Mouse (Mus musculus): ENCODE measurements around the gene Klra6. TPM values are rescaled to one million over a fixed set of nuclear protein-coding genes. Genes with fewer than 3 reads are reported as not detected.
"Not testable (repeated sequence)": the region's sequence is repeated elsewhere in the genome, so short reads cannot be mapped to it uniquely, and the experiment has no call there.

Klra6 gene
- polyA plus RNA-seq (2011; ENCODE audit: insufficient read depth, insufficient read length, low read depth, missing spikeins), result not detected in 2 replicates

DNA sequence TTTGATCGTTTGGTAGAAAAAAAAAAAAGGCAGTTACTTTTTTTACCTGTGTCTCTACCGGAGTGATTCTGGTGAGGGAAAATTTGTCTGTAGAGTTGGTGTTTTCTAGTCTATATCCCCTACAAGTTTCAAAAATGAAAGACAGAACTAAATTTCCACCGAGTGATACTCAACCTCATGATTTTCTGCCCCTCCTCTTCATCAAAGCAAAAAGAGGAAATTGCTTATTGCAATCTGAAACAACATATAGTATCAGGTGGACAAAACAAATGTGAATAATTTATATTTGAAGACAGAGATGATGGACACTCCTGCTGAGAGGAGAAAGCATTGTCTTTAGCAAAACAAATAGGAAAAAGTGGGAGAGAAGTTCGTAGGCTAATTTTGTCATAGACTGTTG is at the start of gene Klra6:
Gene Klra6, minus strand, starts transcription at position 101 of the 400 bp plus-strand sequence.
- Histone ChIP-seq H3K27ac (ENCODE audit: insufficient read depth, low read length) (no peak within 1 kb of the TSS), H3K4me1 (ENCODE audit: control insufficient read depth, insufficient read depth, low read length) (no peaks in the 10 kb centered on the region), H3K27me3 (ENCODE audit: control insufficient read depth, insufficient read depth, low read length, poor library complexity, severe bottlenecking) (no peaks in the 10 kb centered on the region), H3K9me3 (replicated peaks; ENCODE audit: control insufficient read depth, insufficient read depth, low read length, poor library complexity, severe bottlenecking) (no peaks in the 10 kb centered on the region), H3K36me3 (ENCODE audit: control insufficient read depth, insufficient read depth, low read length, poor library complexity, severe bottlenecking) (no peaks in the 10 kb centered on the region), H3K9ac (ENCODE audit: low read depth, poor library complexity, severe bottlenecking) (no peak within 1 kb of the TSS), H3K4me3 (ENCODE audit: low read depth, low read length) (no peak within 1 kb of the TSS)
- TF ChIP-seq CTCF (IDR thresholded peaks at IDR 0.05; ENCODE audit: low read depth, low read length) (no peak), EP300 (IDR thresholded peaks at IDR 0.05; ENCODE audit: insufficient read depth, low read depth, low read length) (no peak), POLR2A (IDR thresholded peaks at IDR 0.05; ENCODE audit: insufficient read depth, low read length) (no peak)

- not testable (repeated sequence) for H3K27me3 ChIP-seq (ENCODE audit: control insufficient read depth, insufficient read depth, low read length, poor library complexity, severe bottlenecking); H3K9ac ChIP-seq (ENCODE audit: low read depth, poor library complexity, severe bottlenecking); H3K4me3 ChIP-seq (ENCODE audit: low read depth, low read length); H3K27ac ChIP-seq (ENCODE audit: insufficient read depth, low read length); H3K9me3 ChIP-seq (replicated peaks; ENCODE audit: control insufficient read depth, insufficient read depth, low read length, poor library complexity, severe bottlenecking); H3K36me3 ChIP-seq (ENCODE audit: control insufficient read depth, insufficient read depth, low read length, poor library complexity, severe bottlenecking); H3K4me1 ChIP-seq (ENCODE audit: control insufficient read depth, insufficient read depth, low read length)
Observed at GRCm38 (mm10) chr6:130067171-130067570, 40.4 kb upstream of the Klra6 start, which contains the start of gene Klra4. Gene Klra4, minus strand, starts transcription at chr6:130067271.

DNA sequence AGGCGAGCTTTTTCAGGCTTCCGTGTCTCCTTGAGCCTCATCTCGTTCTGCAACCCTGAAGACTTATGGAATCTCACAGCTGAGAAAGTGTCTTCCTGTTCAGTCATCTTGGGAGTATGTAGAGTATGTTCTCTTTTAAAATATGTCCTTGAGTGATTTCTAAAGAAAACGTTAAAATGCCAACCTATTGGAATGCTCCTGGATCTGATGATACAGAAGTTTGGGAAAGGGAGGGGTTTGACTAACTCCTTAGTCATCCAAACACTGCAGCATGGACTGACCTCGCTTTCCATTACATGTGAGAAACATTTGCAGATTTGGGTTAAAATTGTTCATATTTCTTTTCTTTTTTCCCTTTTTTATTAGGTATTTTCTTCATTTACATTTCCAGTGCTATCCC is 38.4 kb upstream of the Klra6 start:
- H3K4me3 ChIP-seq (ENCODE audit: low read depth, low read length), result no peak overlapping the region
- no peaks in the 10 kb centered on the region for H3K4me1 ChIP-seq (ENCODE audit: control insufficient read depth, insufficient read depth, low read length)

DNA sequence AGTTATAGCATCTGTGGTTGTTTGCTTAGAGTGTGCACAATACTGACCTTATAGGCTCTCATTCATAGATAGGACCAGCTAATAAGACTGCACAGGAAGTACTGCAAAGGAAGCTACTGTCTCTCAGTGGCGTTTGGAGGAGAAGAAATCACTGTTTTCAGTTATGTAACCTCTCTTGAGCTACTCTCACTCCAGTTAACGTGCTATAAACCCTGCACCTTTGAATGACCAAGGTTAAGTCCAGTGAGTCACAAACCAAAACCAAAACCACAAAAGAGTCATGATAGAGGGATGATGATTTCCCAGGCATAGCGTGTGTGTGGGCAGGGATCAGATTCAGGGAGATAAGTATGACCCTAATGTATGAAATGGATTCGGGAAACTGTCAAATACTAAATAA is 8.4 kb upstream of the Klra6 start:
- not testable (repeated sequence) for H3K4me3 ChIP-seq (ENCODE audit: low read depth, low read length); H3K36me3 ChIP-seq (ENCODE audit: control insufficient read depth, insufficient read depth, low read length, poor library complexity, severe bottlenecking); H3K9ac ChIP-seq (ENCODE audit: low read depth, poor library complexity, severe bottlenecking); H3K27me3 ChIP-seq (ENCODE audit: control insufficient read depth, insufficient read depth, low read length, poor library complexity, severe bottlenecking); H3K4me1 ChIP-seq (ENCODE audit: control insufficient read depth, insufficient read depth, low read length); H3K27ac ChIP-seq (ENCODE audit: insufficient read depth, low read length); H3K9me3 ChIP-seq (replicated peaks; ENCODE audit: control insufficient read depth, insufficient read depth, low read length, poor library complexity, severe bottlenecking)

More for the DNA sequence above, 38.4 kb upstream of the Klra6 start:
- no peak overlapping the region for H3K27ac ChIP-seq (ENCODE audit: insufficient read depth, low read length)
- no peaks in the 10 kb centered on the region for H3K27me3 ChIP-seq (ENCODE audit: control insufficient read depth, insufficient read depth, low read length, poor library complexity, severe bottlenecking)
- H3K36me3 ChIP-seq (ENCODE audit: control insufficient read depth, insufficient read depth, low read length, poor library complexity, severe bottlenecking), result no peaks in the 10 kb centered on the region
- H3K9me3 ChIP-seq (replicated peaks; ENCODE audit: control insufficient read depth, insufficient read depth, low read length, poor library complexity, severe bottlenecking), result no peaks in the 10 kb centered on the region
- no peak overlapping the region for H3K9ac ChIP-seq (ENCODE audit: low read depth, poor library complexity, severe bottlenecking)
- TF ChIP-seq EP300 (IDR thresholded peaks at IDR 0.05; ENCODE audit: insufficient read depth, low read depth, low read length), result no peak
- TF ChIP-seq POLR2A (IDR thresholded peaks at IDR 0.05; ENCODE audit: insufficient read depth, low read length), result no peak
- TF ChIP-seq CTCF (IDR thresholded peaks at IDR 0.05; ENCODE audit: low read depth, low read length), result no peak

- H3K36me3 ChIP-seq (ENCODE audit: control insufficient read depth, insufficient read depth, low read length, poor library complexity, severe bottlenecking); H3K27ac ChIP-seq (ENCODE audit: insufficient read depth, low read length); H3K4me3 ChIP-seq (ENCODE audit: low read depth, low read length); H3K27me3 ChIP-seq (ENCODE audit: control insufficient read depth, insufficient read depth, low read length, poor library complexity, severe bottlenecking); H3K4me1 ChIP-seq (ENCODE audit: control insufficient read depth, insufficient read depth, low read length); H3K9ac ChIP-seq (ENCODE audit: low read depth, poor library complexity, severe bottlenecking); H3K9me3 ChIP-seq (replicated peaks; ENCODE audit: control insufficient read depth, insufficient read depth, low read length, poor library complexity, severe bottlenecking): not testable (repeated sequence)
Observed at GRCm38 (mm10) chr6:130031493-130032089, 4.8 kb upstream of the Klra6 start.

Other genes with a start within 250 kb of the Klra6 start
- not detected in 2 replicates for gene Gm156, start 242.7 kb downstream of the Klra6 start, polyA plus RNA-seq (2011; ENCODE audit: insufficient read depth, insufficient read length, low read depth, missing spikeins)
- gene Gm17631, start 164.3 kb downstream of the Klra6 start, polyA plus RNA-seq (2011; ENCODE audit: insufficient read depth, insufficient read length, low read depth, missing spikeins), result not detected in 2 replicates
- not detected in 2 replicates for gene Klra17, start 150.3 kb downstream of the Klra6 start, polyA plus RNA-seq (2011; ENCODE audit: insufficient read depth, insufficient read length, low read depth, missing spikeins)
- not detected in 2 replicates for gene Klra5, start 109.3 kb downstream of the Klra6 start, polyA plus RNA-seq (2011; ENCODE audit: insufficient read depth, insufficient read length, low read depth, missing spikeins)
- gene Klra4, start 40.3 kb upstream of the Klra6 start, polyA plus RNA-seq (2011; ENCODE audit: insufficient read depth, insufficient read length, low read depth, missing spikeins), result not detected in 2 replicates
- gene Klra8, start 102.9 kb upstream of the Klra6 start, polyA plus RNA-seq (2011; ENCODE audit: insufficient read depth, insufficient read length, low read depth, missing spikeins), result not detected in 2 replicates
- gene Klra9, start 166.2 kb upstream of the Klra6 start, polyA plus RNA-seq (2011; ENCODE audit: insufficient read depth, insufficient read length, low read depth, missing spikeins), result not detected in 2 replicates
- gene Klra7, start 206.4 kb upstream of the Klra6 start, polyA plus RNA-seq (2011; ENCODE audit: insufficient read depth, insufficient read length, low read depth, missing spikeins), result not detected in 2 replicates